Mouse (Mus musculus) MEL (cell line): Measurements from ENCODE around the gene Smg1. TPM values are rescaled to one million over a fixed set of nuclear protein-coding genes. Genes with fewer than 3 reads are reported as not detected.
A peak's percentile ranks its signal among the peaks of the same experiment; 100 is the strongest.

Experiments used
- DNase-seq: peaks from one replicate; pipeline ENCODE4 v3.0.0; 2011; ENCODE audit warnings: low read depth, low spot score
- H3K27ac ChIP-seq: 2 replicates; pipeline ENCODE4 v1.5.1; 2012; ENCODE audit warnings: low read depth, mild to moderate bottlenecking, control low read depth, low read length, moderate library complexity; ENCODE audit not compliant: control insufficient read depth
- H3K27me3 ChIP-seq, 2 experiments: fragments of 150-350 bp in 1 of 2; sonication (generic) in 1 of 2; 2 replicates each; pipeline ENCODE4 v1.6.1; 2012; ENCODE audit warnings: low read length in 2 of 2, mild to moderate bottlenecking in 2 of 2, improper control_type of control experiment in 1 of 2, moderate library complexity in 1 of 2; ENCODE audit not compliant: insufficient read depth in 2 of 2, control insufficient read depth in 1 of 2
- H3K36me3 ChIP-seq, 2 experiments: 2 replicates each; pipeline ENCODE4 v1.6.1; 2012 to 2014; ENCODE audit warnings: low read length in 2 of 2, improper control_type of control experiment in 1 of 2, inconsistent platforms in 1 of 2, mild to moderate bottlenecking in 1 of 2; ENCODE audit not compliant: insufficient read depth in 2 of 2, control insufficient read depth in 1 of 2
- H3K4me1 ChIP-seq, 2 experiments: fragments of 150-350 bp in 1 of 2; sonication (generic) in 1 of 2; 2 replicates each; pipeline ENCODE4 v1.6.1; 2012; ENCODE audit warnings: low read length in 2 of 2, improper control_type of control experiment in 1 of 2, mild to moderate bottlenecking in 1 of 2; ENCODE audit not compliant: insufficient read depth in 2 of 2, control insufficient read depth in 1 of 2
- H3K4me3 ChIP-seq, 2 experiments: fragments of 150-350 bp in 1 of 2; sonication (generic) in 1 of 2; 2 replicates each; pipeline ENCODE4 v1.5.1; 2012; ENCODE audit warnings: low read depth in 2 of 2, low read length in 2 of 2, mild to moderate bottlenecking in 2 of 2, moderate library complexity in 2 of 2, control low read depth in 1 of 2, improper control_type of control experiment in 1 of 2; ENCODE audit not compliant: control insufficient read depth in 1 of 2, insufficient read depth in 1 of 2
- H3K79me2 ChIP-seq: 2 replicates; pipeline ENCODE4 v1.6.1; 2012; ENCODE audit warnings: mild to moderate bottlenecking, low read length, moderate library complexity; ENCODE audit not compliant: control insufficient read depth, poor library complexity, insufficient read depth
- H3K9ac ChIP-seq: 2 replicates; pipeline ENCODE4 v1.6.1; 2012; ENCODE audit warnings: low read depth, mild to moderate bottlenecking, control low read depth, low read length, moderate library complexity; ENCODE audit not compliant: control insufficient read depth, poor library complexity, severe bottlenecking
- H3K9me3 ChIP-seq: fragments of 150-350 bp; sonication (generic); replicated peaks from 2 replicates; pipeline ENCODE4 v1.6.1; 2012; ENCODE audit warnings: mild to moderate bottlenecking, low read length, improper control_type of control experiment, moderate library complexity; ENCODE audit not compliant: insufficient read depth
- BHLHE40 ChIP-seq: IDR thresholded peaks from 2 replicates; pipeline ENCODE4 v1.6.1; 2012; ENCODE audit warnings: low read depth, mild to moderate bottlenecking, inconsistent platforms, low read length, improper control_type of control experiment, borderline replicate concordance
- CHD1 ChIP-seq: IDR thresholded peaks from 2 replicates; pipeline ENCODE4 v1.6.1; 2012; ENCODE audit warnings: low read depth, mild to moderate bottlenecking, inconsistent platforms, low read length, improper control_type of control experiment
- CHD2 ChIP-seq: IDR thresholded peaks from 2 replicates; pipeline ENCODE4 v1.6.1; 2011; ENCODE audit warnings: low read length, improper control_type of control experiment
- CTCF ChIP-seq, 3 experiments: IDR thresholded peaks in 2 of 3; conservative IDR thresholded peaks in 1 of 3; 2 replicates each; pipeline ENCODE4 v1.5.1; 2011 to 2012; ENCODE audit warnings: low read length in 3 of 3, low read depth in 2 of 3, mild to moderate bottlenecking in 2 of 3, improper control_type of control experiment in 1 of 3, inconsistent platforms in 1 of 3, mixed read lengths in 1 of 3, moderate library complexity in 1 of 3; ENCODE audit not compliant: control insufficient read depth in 1 of 3, insufficient read depth in 1 of 3, poor library complexity in 1 of 3, severe bottlenecking in 1 of 3
- E2F4 ChIP-seq: IDR thresholded peaks from 2 replicates; pipeline ENCODE4 v1.6.1; 2011; ENCODE audit warnings: low read depth, low read length, improper control_type of control experiment, borderline replicate concordance
- ELF1 ChIP-seq: IDR thresholded peaks from 2 replicates; pipeline ENCODE4 v1.6.1; 2014; ENCODE audit warnings: low read depth, mild to moderate bottlenecking, inconsistent platforms, low read length, improper control_type of control experiment, moderate library complexity
- ETS1 ChIP-seq: IDR thresholded peaks from 2 replicates; pipeline ENCODE4 v1.6.1; 2012; ENCODE audit warnings: low read depth, mild to moderate bottlenecking, inconsistent platforms, low read length, improper control_type of control experiment, moderate library complexity
- GABPA ChIP-seq: IDR thresholded peaks from 2 replicates; pipeline ENCODE4 v1.6.1; 2012; ENCODE audit warnings: low read depth, mild to moderate bottlenecking, inconsistent platforms, low read length, improper control_type of control experiment, moderate library complexity
- GATA1 ChIP-seq: IDR thresholded peaks from 2 replicates; pipeline ENCODE4 v1.6.1; 2011; ENCODE audit warnings: low read depth, low read length, improper control_type of control experiment
- HCFC1 ChIP-seq: IDR thresholded peaks from 2 replicates; pipeline ENCODE4 v1.6.1; 2012; ENCODE audit warnings: low read depth, mild to moderate bottlenecking, inconsistent platforms, low read length, improper control_type of control experiment, moderate library complexity
- JUND ChIP-seq: IDR thresholded peaks from 2 replicates; pipeline ENCODE4 v1.6.1; 2011; ENCODE audit warnings: low read depth, mild to moderate bottlenecking, improper control_type of control experiment, low read length
- KAT2A ChIP-seq: conservative IDR thresholded peaks from 2 replicates; pipeline ENCODE4 v1.6.1; 2012; ENCODE audit warnings: low read depth, low read length, improper control_type of control experiment, inconsistent platforms
- MAFK ChIP-seq: IDR thresholded peaks from 2 replicates; pipeline ENCODE4 v1.6.1; 2011; ENCODE audit warnings: low read depth, mild to moderate bottlenecking, low read length, improper control_type of control experiment, borderline replicate concordance
- MAX ChIP-seq: IDR thresholded peaks from 2 replicates; pipeline ENCODE4 v1.6.1; 2011; ENCODE audit warnings: low read length, improper control_type of control experiment
- MAZ ChIP-seq: IDR thresholded peaks from 2 replicates; pipeline ENCODE4 v1.6.1; 2012; ENCODE audit warnings: low read depth, mild to moderate bottlenecking, inconsistent platforms, low read length, improper control_type of control experiment
- MEF2A ChIP-seq: IDR thresholded peaks from 2 replicates; pipeline ENCODE4 v1.6.1; 2014; ENCODE audit warnings: low read depth, mild to moderate bottlenecking, inconsistent platforms, low read length, improper control_type of control experiment; ENCODE audit not compliant: poor library complexity, insufficient replicate concordance, severe bottlenecking; ENCODE audit errors: extremely low read depth
- MXI1 ChIP-seq: IDR thresholded peaks from 2 replicates; pipeline ENCODE4 v1.6.1; 2011; ENCODE audit warnings: mild to moderate bottlenecking, low read depth, low read length, improper control_type of control experiment
- MYB ChIP-seq: IDR thresholded peaks from 2 replicates; pipeline ENCODE4 v1.6.1; 2011; ENCODE audit warnings: mild to moderate bottlenecking, low read depth, low read length, improper control_type of control experiment
- MYC ChIP-seq: IDR thresholded peaks from 2 replicates; pipeline ENCODE4 v1.6.1; 2011; ENCODE audit warnings: low read depth, mild to moderate bottlenecking, low read length, improper control_type of control experiment, moderate library complexity
- NELFE ChIP-seq: IDR thresholded peaks from 2 replicates; pipeline ENCODE4 v1.6.1; 2011; ENCODE audit warnings: low read depth, low read length, improper control_type of control experiment
- POLR2A ChIP-seq, 2 experiments: IDR thresholded peaks; 2 replicates each; pipeline ENCODE4 v1.6.1; 2011 to 2012; ENCODE audit warnings: low read length in 2 of 2, mild to moderate bottlenecking in 2 of 2, control low read depth in 1 of 2, improper control_type of control experiment in 1 of 2, low read depth in 1 of 2, moderate library complexity in 1 of 2; ENCODE audit not compliant: control insufficient read depth in 1 of 2, insufficient read depth in 1 of 2, poor library complexity in 1 of 2
- POLR2AphosphoS2 ChIP-seq: IDR thresholded peaks from 2 replicates; pipeline ENCODE4 v1.6.1; 2011; ENCODE audit warnings: low read length, improper control_type of control experiment
- POLR2AphosphoS5 ChIP-seq: IDR thresholded peaks from 2 replicates; pipeline ENCODE4 v1.6.1; 2012; ENCODE audit warnings: low read depth, borderline replicate concordance, mild to moderate bottlenecking, inconsistent platforms, low read length, moderate library complexity, mixed read lengths
- RAD21 ChIP-seq: IDR thresholded peaks from 2 replicates; pipeline ENCODE4 v1.6.1; 2011; ENCODE audit warnings: mild to moderate bottlenecking, low read depth, low read length, improper control_type of control experiment
- RCOR1 ChIP-seq: IDR thresholded peaks from 2 replicates; pipeline ENCODE4 v1.6.1; 2012; ENCODE audit warnings: low read depth, mild to moderate bottlenecking, inconsistent platforms, low read length, improper control_type of control experiment
- SIN3A ChIP-seq: IDR thresholded peaks from 2 replicates; pipeline ENCODE4 v1.6.1; 2012; ENCODE audit warnings: low read length, improper control_type of control experiment, inconsistent platforms
- SMC3 ChIP-seq: IDR thresholded peaks from 2 replicates; pipeline ENCODE4 v1.6.1; 2011; ENCODE audit warnings: low read depth, low read length, improper control_type of control experiment
- TAL1 ChIP-seq: IDR thresholded peaks from 2 replicates; pipeline ENCODE4 v1.6.1; 2012; ENCODE audit warnings: mild to moderate bottlenecking, inconsistent platforms, low read length, moderate library complexity, mixed read lengths
- TBP ChIP-seq: IDR thresholded peaks from 2 replicates; pipeline ENCODE4 v1.8.0; 2011; ENCODE audit warnings: low read depth, low read length, improper control_type of control experiment
- TCF12 ChIP-seq: IDR thresholded peaks from 2 replicates; pipeline ENCODE4 v1.6.1; 2014; ENCODE audit warnings: low read depth, mild to moderate bottlenecking, inconsistent platforms, low read length, improper control_type of control experiment, moderate library complexity
- UBTF ChIP-seq: IDR thresholded peaks from 2 replicates; pipeline ENCODE4 v1.6.1; 2012; ENCODE audit warnings: low read depth, mild to moderate bottlenecking, inconsistent platforms, low read length, improper control_type of control experiment, moderate library complexity, borderline replicate concordance; ENCODE audit not compliant: insufficient read depth
- USF1 ChIP-seq: IDR thresholded peaks from 2 replicates; pipeline ENCODE4 v1.6.1; 2014; ENCODE audit warnings: low read depth, mild to moderate bottlenecking, inconsistent platforms, low read length, improper control_type of control experiment, moderate library complexity
- USF2 ChIP-seq, 2 experiments: IDR thresholded peaks; 2 replicates each; pipeline ENCODE4 v1.6.1; 2011 to 2012; ENCODE audit warnings: improper control_type of control experiment in 2 of 2, low read length in 2 of 2, borderline replicate concordance in 1 of 2, inconsistent platforms in 1 of 2, low read depth in 1 of 2, mild to moderate bottlenecking in 1 of 2; ENCODE audit not compliant: insufficient read depth in 1 of 2
- ZC3H11A ChIP-seq: IDR thresholded peaks from 2 replicates; pipeline ENCODE4 v1.6.1; 2012; ENCODE audit warnings: low read depth, mild to moderate bottlenecking, inconsistent platforms, low read length, improper control_type of control experiment
- ZKSCAN1 ChIP-seq: IDR thresholded peaks from 2 replicates; pipeline ENCODE4 v1.6.1; 2012; ENCODE audit warnings: low read depth, mild to moderate bottlenecking, inconsistent platforms, low read length, improper control_type of control experiment, moderate library complexity
- ZMIZ1 ChIP-seq: IDR thresholded peaks from 2 replicates; pipeline ENCODE4 v1.6.1; 2012; ENCODE audit warnings: low read depth, mild to moderate bottlenecking, inconsistent platforms, low read length, improper control_type of control experiment, moderate library complexity
- ZNF384 ChIP-seq: IDR thresholded peaks from 2 replicates; pipeline ENCODE4 v1.6.1; 2012; ENCODE audit warnings: low read depth, mild to moderate bottlenecking, inconsistent platforms, low read length, improper control_type of control experiment
- polyA plus RNA-seq, 2 experiments: library from polyadenylated mRNA; stranded (reverse) in 1 of 2; unstranded in 1 of 2; fragments of >175 nt in 1 of 2; fragments of >200 nt in 1 of 2; gene quantifications; 2 replicates each; pipeline versions ENCODE4 v1.2.1 to v1.2.4; 2012; ENCODE audit warnings: low replicate concordance in 2 of 2, low read depth in 1 of 2; ENCODE audit not compliant: insufficient read length in 2 of 2, insufficient read depth in 1 of 2, missing spikeins in 1 of 2
- total RNA-seq: library from RNA; depleted of rRNA; stranded (reverse); fragments of 300-350 nt; gene quantifications from 2 replicates; pipeline ENCODE4 v1.2.3, GENCODE M21; 2012

Gene Smg1
- total and polyA plus RNA-seq, 3 experiments, result 24.2 to 49.6 (median 32.6) TPM

- Histone ChIP-seq H3K79me2 (peaks cover 52% of the 10 kb centered on the region), H3K4me1 (peaks cover 15 to 26% of the 10 kb centered on the region in 2 experiments), H3K36me3 (peaks cover 29 to 55% of the 10 kb centered on the region in 2 experiments), H3K27me3 (no peaks in the 10 kb centered on the region), H3K9me3 (no peaks in the 10 kb centered on the region), H3K27ac (peak within 1 kb of the TSS; percentile 88), H3K4me3 (peak within 1 kb of the TSS; percentile 79 to 95), H3K9ac (peak within 1 kb of the TSS; percentile 96)
- peak; percentile 96 for DNase-seq
- TF ChIP-seq SMC3 (no peak), MAFK (no peak), POLR2A (IDR thresholded peaks at IDR 0.05; ENCODE audit: control insufficient read depth in 1 of 2, insufficient read depth in 1 of 2, low read depth in 1 of 2, low read length in 2 of 2, poor library complexity in 1 of 2) (peak; percentile 64 to 91), E2F4 (no peak), KAT2A (peak; percentile 76), RCOR1 (no peak), ELF1 (0 out of 2 replicates have a peak, but pooled peaks have one; percentile 54), SIN3A (peak; percentile 75), MAX (peak; percentile 86; the same call in 1 of the 2 replicates), MYC (peak; percentile 95), ETS1 (peak; percentile 45; the same call in 1 of the 2 replicates), HCFC1 (peak; percentile 87), TAL1 (no peak), RAD21 (no peak), BHLHE40 (no peak), GATA1 (no peak), UBTF (no peak), USF1 (no peak), ZC3H11A (no peak), CHD2 (peak; percentile 95), ZKSCAN1 (no peak), NELFE (peak; percentile 98), TBP (peak; percentile 97), MXI1 (peak; percentile 80), POLR2AphosphoS2 (peak; percentile 88), MAZ (no peak), MEF2A (no peak), CTCF (IDR thresholded peaks at IDR 0.05 in 2 of 3, conservative IDR thresholded peaks at IDR 0.05 in 1 of 3; ENCODE audit: control insufficient read depth in 1 of 3, insufficient read depth in 1 of 3, low read depth in 2 of 3, low read length in 3 of 3, poor library complexity in 1 of 3, severe bottlenecking in 1 of 3) (no peak), TCF12 (peak; percentile 71), CHD1 (no peak; the same call in none of the 2 replicates), JUND (no peak), ZMIZ1 (peak; percentile 86), USF2 (IDR thresholded peaks at IDR 0.05; ENCODE audit: borderline replicate concordance in 1 of 2, insufficient read depth in 1 of 2, low read depth in 1 of 2, low read length in 2 of 2) (no peak), GABPA (no peak), ZNF384 (peak; percentile 96), MYB (no peak), POLR2AphosphoS5 (peak; percentile 65; the same call in 1 of the 2 replicates)
These were observed 127.4 kb downstream of the Smg1 start, which contains the start of gene Rps15a for GRCm38 (mm10) chr7:118115877-118116568. Gene Rps15a, minus strand, starts transcription at chr7:118116188.
